Mouse (Mus musculus) retina, embryonic 14.5 days (tissue): ENCODE data around the gene Rcbtb2.
"Not testable (repeated sequence)": the region's sequence is repeated elsewhere in the genome, so short reads cannot be mapped to it uniquely, and the experiment has no call there.

Experiments
- DNase-seq: peaks from one replicate; pipeline ENCODE4 v3.0.0-alpha.2; 2015; ENCODE audit warnings: low spot score

Gene Rcbtb2

DNA sequence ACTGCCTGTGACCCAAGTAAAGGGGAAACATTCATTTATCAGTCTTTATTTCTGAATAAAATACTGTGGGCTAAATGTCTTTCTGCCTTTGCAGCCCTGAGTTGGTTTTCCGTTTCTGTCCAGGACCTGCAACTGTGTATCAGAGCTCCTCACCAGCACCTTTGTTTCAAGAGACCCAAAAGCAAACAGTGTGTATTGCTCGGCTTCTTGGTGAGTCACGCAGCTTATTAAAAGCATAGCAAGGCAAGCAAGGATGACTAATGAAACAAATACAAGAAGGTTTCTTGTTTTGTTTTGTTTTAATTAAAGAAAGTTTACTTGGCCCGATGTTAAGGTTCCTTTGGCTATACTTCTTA lies at the start of gene Rcbtb2:
Gene Rcbtb2, plus strand, starts transcription at position 115 of the 356 bp plus-strand sequence.
- DNase-seq: no peak

DNA sequence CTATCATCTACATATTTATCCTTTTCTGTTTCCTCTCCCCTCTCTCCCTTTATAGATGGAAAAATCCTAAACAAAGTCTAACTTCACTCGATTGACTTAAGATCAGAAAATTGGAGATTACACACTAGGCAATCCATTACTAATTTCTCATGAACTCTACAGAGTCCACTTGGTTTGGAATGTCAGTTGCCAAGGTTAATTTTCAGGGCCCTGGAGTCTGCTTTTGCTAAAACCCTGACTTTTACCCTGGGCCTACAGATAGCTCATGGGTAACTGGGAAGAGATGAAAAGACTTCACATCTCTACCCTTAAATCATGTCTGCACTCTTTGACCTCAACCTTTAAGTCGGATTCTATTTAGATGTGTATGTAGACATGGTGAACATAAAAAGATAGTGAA lies 39.3 kb upstream of the Rcbtb2 start:
- no peak for DNase-seq

DNA sequence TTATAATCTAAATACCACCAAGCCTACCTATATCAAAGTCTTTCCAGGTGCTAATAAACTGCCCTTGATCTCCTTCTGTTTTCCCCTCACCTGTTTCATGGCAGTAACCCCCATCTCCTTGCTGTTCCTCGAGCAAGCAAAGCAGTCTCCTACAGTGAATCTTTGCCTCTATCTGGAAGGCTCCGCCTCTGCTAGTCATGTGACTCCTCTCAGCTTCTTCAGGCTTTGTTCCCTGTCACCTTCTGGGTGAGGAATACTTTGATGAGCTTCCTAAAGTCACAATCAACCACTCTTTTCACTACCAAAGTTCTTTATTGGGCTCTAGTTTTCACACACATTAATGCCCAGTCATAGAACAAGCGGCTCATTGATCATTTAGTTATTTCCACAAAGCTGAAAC lies 36.4 kb upstream of the Rcbtb2 start:
- no peak for DNase-seq

DNA sequence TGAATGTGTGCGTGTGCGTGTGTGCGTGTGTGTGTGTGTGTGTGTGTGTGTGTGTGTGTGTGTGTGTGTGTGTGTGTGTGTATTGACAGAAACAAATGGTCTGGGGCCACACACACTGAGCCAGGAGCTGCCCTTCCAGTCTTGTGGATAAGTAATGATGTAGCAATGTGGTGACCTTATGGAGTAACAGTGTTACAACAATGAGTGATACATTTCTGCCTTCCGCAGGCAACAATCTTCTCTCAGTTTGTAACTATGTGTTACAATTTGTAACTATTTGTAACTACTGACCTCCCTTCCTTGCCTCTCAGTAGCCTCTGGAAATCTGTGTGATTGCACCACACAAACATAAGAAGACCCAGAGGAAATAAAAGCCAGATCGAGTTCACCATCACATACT lies 35.6 kb upstream of the Rcbtb2 start:
- no peak for DNase-seq

DNA sequence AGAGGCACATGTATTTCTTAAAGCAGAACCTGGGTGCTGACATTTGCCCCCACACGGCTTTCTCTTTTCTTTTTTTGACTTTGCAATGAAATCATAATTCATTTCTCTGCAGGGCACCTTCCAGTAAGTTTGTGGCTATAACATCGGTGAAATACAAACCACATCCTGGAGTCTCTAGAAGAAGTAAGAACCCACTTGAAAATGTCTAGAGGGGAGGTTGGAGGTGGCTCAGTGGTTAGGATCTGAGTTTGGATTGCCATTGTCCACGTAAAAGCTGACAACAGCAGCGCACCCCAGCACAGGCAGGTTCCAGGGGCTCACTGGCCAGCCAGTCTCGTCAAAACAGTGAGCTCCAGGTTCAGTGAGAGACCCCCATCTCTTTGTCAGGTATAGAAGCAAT lies 35.1 kb upstream of the Rcbtb2 start:
- no peak for DNase-seq

GRCm38 (mm10) chr14:73088224-73088623 lies 34.6 kb upstream of the Rcbtb2 start:
- DNase-seq: no peak

- DNase-seq: no peak
Observed at GRCm38 (mm10) chr14:73092871-73093270, 30.0 kb upstream of the Rcbtb2 start.

DNA sequence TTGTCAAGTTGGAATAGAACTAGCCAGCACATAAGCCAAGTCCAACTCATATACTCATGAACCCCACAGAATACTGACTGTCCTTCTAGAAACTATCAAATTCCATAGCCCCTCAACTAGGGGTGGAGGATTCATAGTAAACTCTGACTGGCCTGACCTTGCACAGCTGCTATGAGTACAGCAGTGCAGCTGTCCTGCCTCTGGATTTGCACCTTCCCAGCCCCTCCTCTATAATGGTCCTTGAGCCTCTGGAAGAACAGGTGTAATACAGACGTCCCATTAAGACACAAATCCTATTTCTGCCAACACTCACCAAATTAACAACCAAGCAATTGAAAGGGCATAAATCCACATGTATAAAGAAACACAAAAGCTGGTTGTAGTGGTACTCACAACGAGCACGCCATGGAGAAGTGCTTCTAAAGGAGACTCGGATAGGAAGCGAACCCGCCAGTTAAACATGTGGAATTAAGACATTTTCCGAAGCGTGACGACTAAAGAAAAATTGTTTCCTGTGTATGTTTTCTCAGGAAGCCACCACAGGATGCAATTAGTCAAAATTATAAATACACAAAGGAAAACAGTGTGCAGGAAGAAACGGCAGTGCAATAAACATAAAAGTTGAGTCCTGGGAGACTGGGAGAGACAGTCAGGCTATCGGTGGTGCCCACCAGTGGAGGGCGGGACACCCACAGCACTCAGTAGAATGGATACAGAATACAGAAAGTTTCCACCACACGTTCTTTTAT lies 27.9 kb upstream of the Rcbtb2 start:
- no peak for DNase-seq

- peak; percentile 79 for DNase-seq
Observed at GRCm38 (mm10) chr14:73098677-73099387, 24.0 kb upstream of the Rcbtb2 start.

DNA sequence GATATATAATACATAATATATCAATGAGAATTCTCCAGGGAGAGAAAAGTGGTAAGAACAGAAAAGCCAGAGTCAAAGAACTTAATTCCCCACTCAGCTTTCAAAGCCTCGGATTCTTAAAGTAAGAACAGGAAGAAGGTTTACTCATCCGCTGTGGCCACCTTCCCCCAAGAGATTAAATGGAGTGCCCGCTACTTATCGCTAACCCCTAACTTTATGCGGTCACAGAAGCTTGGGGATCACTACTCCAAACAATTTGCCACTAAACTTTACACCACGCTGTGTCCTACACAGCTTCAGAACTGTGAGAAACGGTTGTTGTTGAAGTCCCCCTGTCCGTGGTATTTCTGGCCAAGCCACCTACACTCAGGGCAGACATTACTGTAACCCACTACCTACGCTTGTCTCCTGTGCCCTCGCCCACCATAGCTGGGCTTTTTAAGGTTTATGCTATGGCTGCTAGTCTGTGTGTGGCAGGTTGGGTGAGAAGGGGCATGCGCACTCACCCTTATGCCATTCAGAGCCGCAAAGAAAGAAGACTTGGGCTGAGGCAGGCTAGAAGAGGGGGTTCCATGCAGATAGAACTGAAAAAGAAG lies 20.5 kb upstream of the Rcbtb2 start:
- DNase-seq: no peak

DNA sequence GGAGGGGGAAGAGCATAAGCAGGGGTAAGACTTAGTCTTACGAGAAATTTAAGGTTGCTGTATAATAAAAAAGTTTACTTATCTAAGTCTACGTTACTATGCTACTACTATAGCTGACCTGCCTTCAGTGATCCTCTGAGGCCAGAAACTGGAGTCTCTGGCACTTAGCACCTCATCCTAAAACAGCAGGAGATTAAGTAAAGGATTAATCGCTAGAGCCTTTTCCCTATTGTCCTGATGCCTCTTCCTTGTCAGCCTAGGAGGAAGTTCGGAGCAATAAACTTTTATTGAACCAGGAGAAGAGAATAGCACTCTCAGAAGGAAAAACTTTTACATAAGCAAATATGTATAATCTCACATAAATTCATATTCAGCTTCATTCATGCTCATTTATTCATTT lies 19.9 kb upstream of the Rcbtb2 start:
- not testable (repeated sequence) for DNase-seq

DNA sequence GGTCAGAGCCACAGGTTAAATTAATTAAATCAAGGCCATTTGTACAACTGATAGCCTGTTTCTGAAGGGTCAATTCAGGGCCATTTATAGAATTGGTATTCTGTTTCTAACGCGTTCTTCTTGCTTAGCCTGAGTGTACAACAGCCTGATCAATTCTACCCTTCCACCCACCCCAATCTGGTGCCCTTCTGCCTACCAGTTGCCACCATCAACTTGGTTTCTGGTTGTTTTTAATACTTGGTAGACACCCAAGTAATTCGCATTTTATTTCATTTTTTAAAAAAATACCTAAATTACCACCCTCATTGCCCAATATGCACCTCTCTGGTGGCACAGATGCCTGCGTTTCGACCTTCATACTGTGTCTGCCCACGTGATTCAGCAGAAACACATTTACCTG lies 17.9 kb upstream of the Rcbtb2 start:
- no peak for DNase-seq

GRCm38 (mm10) chr14:73105407-73106185 lies 17.2 kb upstream of the Rcbtb2 start:
- peak; percentile 44 for DNase-seq

DNA sequence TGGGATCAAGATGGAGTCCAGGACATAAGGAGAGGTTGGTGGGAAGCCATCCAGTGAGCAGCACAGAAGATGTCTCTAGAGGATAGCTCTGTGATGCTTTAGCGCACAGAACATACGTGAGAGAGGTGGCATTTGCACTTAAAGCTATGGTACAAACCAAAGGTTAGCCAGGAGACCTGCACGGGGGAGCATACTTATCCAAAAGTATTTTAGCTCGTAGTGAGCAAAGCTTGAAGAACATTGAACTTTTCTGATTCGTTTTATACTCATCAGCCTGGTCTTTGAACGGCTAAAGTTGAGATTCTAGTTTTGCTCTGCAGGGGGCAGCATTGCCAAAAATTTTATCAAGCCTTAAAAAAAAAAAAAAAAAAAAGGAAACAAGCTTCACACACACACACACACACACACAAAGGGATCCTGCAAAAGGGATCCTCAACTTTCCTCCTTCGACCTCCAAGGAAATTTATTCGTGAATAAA lies 16.6 kb upstream of the Rcbtb2 start:
- peak; percentile 79 for DNase-seq

- DNase-seq: no peak
Observed at GRCm38 (mm10) chr14:73106957-73107356, 15.9 kb upstream of the Rcbtb2 start.

DNA sequence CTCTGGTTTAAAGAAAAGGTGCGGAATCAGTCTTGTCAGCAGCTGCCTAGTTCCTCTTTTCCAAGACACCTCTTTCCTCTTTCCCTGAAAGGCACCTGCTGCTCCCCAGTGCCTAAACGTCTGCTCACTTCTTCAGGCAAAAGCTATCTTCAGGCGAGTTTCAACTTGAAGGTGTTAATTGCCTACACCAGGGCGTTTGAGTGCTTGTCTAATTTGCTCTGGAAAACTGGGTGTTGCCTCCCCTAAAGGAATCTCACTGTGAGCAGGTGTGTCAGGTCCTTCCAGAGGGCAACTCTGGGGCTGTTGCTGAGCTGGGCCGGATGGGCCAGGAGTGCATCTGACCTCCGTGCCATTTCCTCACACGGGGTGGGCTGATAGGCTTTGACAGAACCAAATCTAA lies 15.5 kb upstream of the Rcbtb2 start:
- no peak for DNase-seq

GRCm38 (mm10) chr14:73107952-73108351 lies 14.9 kb upstream of the Rcbtb2 start:
- DNase-seq: no peak

DNA sequence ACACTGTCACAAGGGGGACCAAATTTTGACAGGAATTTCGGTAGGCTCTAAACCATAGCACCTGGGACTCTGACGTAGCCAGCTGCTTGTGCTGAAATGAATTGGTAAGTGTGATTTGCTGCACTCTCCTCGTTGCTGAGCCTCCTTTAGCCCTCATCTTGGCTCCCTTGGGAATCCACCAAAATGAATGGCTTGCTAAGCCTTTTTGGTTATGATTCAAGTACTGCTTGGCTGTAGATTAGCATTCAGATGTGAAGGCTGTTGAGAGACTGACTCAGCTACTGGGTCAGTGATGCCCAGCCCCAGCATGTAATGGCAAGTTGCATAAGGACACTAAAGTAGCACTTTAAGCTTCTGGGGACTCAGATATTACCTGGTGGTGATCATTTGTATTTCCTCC lies 12.2 kb upstream of the Rcbtb2 start:
- DNase-seq: no peak

- no peak for DNase-seq
Observed at GRCm38 (mm10) chr14:73111091-73111490, 11.7 kb upstream of the Rcbtb2 start.

DNA sequence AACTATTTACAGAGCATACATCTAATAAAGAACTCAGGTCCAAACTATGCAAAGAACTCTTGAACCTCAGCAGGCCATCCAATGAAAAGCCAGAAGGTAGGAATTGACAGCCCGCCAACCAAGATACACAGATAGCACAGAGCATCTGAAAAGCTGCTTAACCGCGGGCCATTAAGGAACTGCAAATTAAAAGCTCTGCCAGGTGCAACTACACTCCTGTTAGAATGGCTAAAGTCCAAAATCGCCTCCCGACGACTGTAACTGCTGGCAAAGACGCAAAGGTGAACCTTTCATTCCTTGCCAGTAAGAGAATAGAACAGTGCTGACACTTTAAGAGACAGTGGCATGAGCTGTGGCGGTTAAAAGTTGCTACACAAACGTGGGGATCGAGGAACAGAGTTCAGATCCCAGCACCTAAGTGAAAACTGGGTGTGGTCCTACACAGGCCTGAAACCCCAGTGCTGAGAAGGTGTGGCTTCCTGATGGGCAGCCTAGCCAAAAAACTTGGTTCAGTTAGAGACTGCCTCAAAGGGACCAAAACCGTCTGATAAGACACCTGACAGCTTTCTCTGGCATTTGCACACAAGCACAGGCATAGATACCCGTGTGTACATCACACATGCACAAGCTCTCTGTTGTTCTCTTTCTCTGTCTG lies 10.5 kb upstream of the Rcbtb2 start:
- no peak for DNase-seq

- not testable (repeated sequence) for DNase-seq
Observed at GRCm38 (mm10) chr14:73114952-73115351, 7.9 kb upstream of the Rcbtb2 start.

DNA sequence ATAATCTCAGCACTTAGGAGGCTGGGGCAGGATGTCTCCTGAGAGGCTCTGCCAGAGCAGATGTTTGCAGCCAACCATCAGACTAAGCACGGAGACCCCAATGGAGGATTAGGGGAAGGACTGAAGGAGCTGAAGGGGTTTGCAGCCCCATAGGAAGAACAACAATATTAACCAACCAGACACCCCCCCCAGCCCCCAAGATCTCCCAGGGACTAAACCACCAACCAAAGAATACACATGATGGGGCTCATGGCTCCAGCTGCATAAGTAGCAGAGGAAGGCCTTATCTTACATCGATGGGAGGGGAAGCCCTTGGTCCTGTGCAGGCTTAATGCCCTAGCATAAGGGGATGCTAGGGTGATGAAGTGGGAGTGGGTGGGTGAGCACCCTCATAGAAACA lies 6.5 kb upstream of the Rcbtb2 start:
- DNase-seq: no peak
